Mouse (Mus musculus): ENCODE data around the gene Sh3yl1. TPM values are rescaled to one million over a fixed set of nuclear protein-coding genes. Genes with fewer than 3 reads are reported as not detected.

Sh3yl1 gene
- polyA plus RNA-seq, 2 experiments from 2014 or later = 1.0 to 1.4 TPM

DNA sequence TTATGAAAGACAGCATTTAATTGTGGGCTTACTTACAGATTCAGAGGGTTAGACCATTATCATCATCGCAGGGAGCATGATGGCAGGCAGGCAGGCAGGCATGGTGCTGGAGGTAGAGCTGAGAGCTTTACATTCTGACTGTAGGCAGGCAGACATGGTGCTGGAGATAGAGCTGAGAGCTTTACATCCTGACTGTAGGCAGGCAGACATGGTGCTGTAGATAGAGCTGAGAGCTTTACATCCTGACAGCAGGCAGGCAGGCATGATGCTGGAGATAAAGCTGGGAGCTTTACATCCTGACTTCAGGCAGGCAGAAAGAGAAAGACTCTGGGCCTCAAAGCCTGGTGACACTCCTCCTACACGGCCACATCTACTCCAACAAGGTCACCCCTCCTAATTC, 59.2 kb downstream of the Sh3yl1 start:
- no peak for ATAC-seq

DNA sequence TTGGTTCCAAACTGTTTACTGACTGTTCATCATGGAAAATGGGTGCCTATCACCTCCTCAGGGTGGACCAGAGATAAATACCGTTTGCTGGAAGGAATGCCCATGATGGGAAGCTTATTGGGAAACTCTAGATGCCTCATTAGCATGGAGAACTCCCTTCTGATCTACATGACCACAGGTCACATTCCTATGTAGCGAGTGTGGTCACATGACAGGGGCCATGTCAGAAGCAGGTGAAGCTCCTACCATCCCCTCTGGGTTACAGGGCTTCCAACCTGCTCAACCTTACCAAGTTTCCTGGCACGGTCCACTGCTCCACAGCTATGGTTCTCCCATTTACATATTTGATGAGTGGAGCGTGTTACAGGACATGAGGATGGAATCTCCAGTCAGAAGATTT, 92.3 kb downstream of the Sh3yl1 start:
- no peak for ATAC-seq

DNA sequence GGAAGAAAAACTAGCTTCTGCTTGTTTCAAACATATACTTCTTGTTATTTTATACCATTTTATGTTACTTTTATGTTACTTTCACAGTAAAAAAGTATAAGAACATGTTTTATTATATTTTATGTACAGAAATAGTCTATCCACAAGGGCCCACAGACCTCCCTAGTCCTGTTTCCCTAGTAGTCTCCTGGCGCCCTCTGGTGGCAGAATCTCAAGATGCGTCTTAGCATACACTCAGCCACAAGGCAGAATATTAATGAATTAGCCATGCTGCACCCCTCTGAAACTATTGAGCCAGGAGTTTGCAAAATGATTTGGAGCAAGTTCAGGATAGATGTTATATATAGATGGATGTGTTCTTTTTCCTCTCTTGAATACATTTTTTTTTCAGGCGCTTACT, 93.5 kb downstream of the Sh3yl1 start:
- peak; percentile 60 for ATAC-seq

DNA sequence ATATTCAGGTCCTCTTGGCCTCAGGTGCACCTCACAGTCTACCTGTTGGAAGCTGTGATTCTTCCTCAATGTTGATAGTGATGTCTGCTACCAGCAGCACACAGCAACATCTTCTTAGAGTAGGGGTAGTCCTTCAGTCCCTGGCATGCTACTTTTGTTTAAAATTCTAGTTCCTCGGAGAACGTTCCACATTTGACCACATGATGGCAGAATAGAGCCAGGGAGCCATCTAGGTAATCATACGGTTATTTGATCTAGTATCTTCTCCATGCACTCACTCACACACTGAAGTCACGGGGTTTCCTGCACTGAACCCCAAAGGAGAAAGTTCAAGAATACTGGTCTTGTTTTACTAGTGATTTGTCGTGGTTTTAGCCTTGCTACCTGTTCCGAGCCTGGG, 96.7 kb downstream of the Sh3yl1 start:
- no peak for ATAC-seq

Other genes starting within 250 kb of the Sh3yl1 start
- gene Alkal2, start 27.3 kb upstream of the Sh3yl1 start, polyA plus RNA-seq (2017; shearing (Covaris generic)) = not detected
- gene Acp1, start 79 bp upstream of the Sh3yl1 start, polyA plus RNA-seq (2017; shearing (Covaris generic)) = 100 to 1,000 TPM in 1 of 2 experiments, 10 to 100 TPM in 1; 86.1 to 104 TPM
- gene Fam110c, start 162.2 kb downstream of the Sh3yl1 start, polyA plus RNA-seq (2017; shearing (Covaris generic)) = under 1 TPM in 1 of 2 experiments, not detected in 1; 0.11 TPM